ENCODE assay signal across 10 mouse cellular contexts in genomic region chr19:40404582-40404981, GRCm38 (mm10).
DNase-seq lines count a peak whose midpoint lies in the region; ATAC-seq and TF ChIP-seq lines count a peak whose summit lies in the region.
"Had no signal": no experiment of that assay in that cellular context is flagged by ENCODE, and none has a peak within 500 bp of the region (broad histone marks: within the 10 kb centered on the region; RNA-seq: fewer than 3 reads in every experiment).

No protein-coding gene starts in this region.

- WGBS in heart, embryonic 10.5 days: 75% methylated on average over 2 of the region's 2 CpGs
- 27% methylated on average over 2 of the region's 2 CpGs for WGBS in liver, embryonic 14.5 days (ENCODE audit: insufficient replicate concordance)
- WGBS in liver, embryonic 11.5 days: 54% methylated on average over 2 of the region's 2 CpGs

- peak overlapping the region; percentile 67; the same call in 1 of the 2 replicates for H3K27ac ChIP-seq in heart, embryonic 10.5 days
- H3K27ac ChIP-seq in liver, embryonic 14.5 days: no peak overlapping the region
- H3K27ac ChIP-seq in liver, embryonic 11.5 days (ENCODE audit: low read depth, low read length): no peak overlapping the region
- H3K27ac ChIP-seq: forebrain, embryonic 13.5 days; macrophage had no signal

- intact Hi-C loops in heart, postnatal 36 days (cut with DNase I): loop anchor here (2.0 kb wide), 1 partner anchor 14 kb away; no protein-coding TSS in a partner anchor

- peaks cover 8% of the 10 kb centered on the region for H3K36me3 ChIP-seq in heart, embryonic 10.5 days
- H3K36me3 ChIP-seq in liver, embryonic 14.5 days (replicated peaks; ENCODE audit: control insufficient read depth, insufficient read depth, low read depth): no peaks in the 10 kb centered on the region; the same call in 1 of the 2 replicates
- H3K36me3 ChIP-seq in liver, embryonic 11.5 days (ENCODE audit: control insufficient read depth, insufficient read depth, low read length): no peaks in the 10 kb centered on the region

- no peak overlapping the region for H3K9ac ChIP-seq in liver, embryonic 14.5 days (replicated peaks)
- H3K9ac ChIP-seq in liver, embryonic 11.5 days (ENCODE audit: low read depth, low read length): no peak overlapping the region
- H3K9ac ChIP-seq: forebrain, embryonic 13.5 days had no signal

- TF ChIP-seq EP300 in liver, embryonic 14.5 days (IDR thresholded peaks at IDR 0.05; ENCODE audit: low read depth): no peak

- no peak for DNase-seq in heart, embryonic 10.5 days (ENCODE audit: low spot score)
- no peak for DNase-seq in heart, postnatal 36 days
- no peak for DNase-seq in liver, embryonic 14.5 days (ENCODE audit: low read depth in 3 of 3, low spot score in 3 of 3)
- DNase-seq in liver, embryonic 11.5 days (ENCODE audit: low spot score): no peak
- peak; percentile 16 for DNase-seq in MEL-GATA-1-ER (ENCODE audit: extremely low read depth, low read depth)
- peak; percentile 55 for DNase-seq in lung, postnatal 36 days
- DNase-seq in urinary bladder, postnatal 36 days (ENCODE audit: low spot score in 2 of 2): no peak
- DNase-seq in left cerebral cortex, adult 11 months (ENCODE audit: low spot score): no peak

- H3K4me3 ChIP-seq in heart, embryonic 10.5 days: no peak overlapping the region
- H3K4me3 ChIP-seq in liver, embryonic 14.5 days (ENCODE audit: insufficient read depth in 1 of 2, low read depth in 2 of 2, low read length in 2 of 2): no peak overlapping the region
- H3K4me3 ChIP-seq in liver, embryonic 11.5 days (ENCODE audit: low read depth, low read length): no peak overlapping the region
- H3K4me3 ChIP-seq: forebrain, embryonic 13.5 days had no signal

- TF ChIP-seq CTCF in liver, embryonic 14.5 days (IDR thresholded peaks at IDR 0.05; ENCODE audit: low read depth): peak; percentile 38; the same call in 1 of the 2 replicates

- no peaks in the 10 kb centered on the region for H3K27me3 ChIP-seq in heart, embryonic 10.5 days (ENCODE audit: insufficient read depth, poor library complexity, severe bottlenecking)
- H3K27me3 ChIP-seq in liver, embryonic 14.5 days (ENCODE audit: control insufficient read depth, insufficient read depth, low read length): no peaks in the 10 kb centered on the region
- no peaks in the 10 kb centered on the region for H3K27me3 ChIP-seq in liver, embryonic 11.5 days (replicated peaks; ENCODE audit: control insufficient read depth, insufficient read depth, low read length)
- H3K27me3 ChIP-seq: forebrain, embryonic 13.5 days had no signal

- peaks cover 60% of the 10 kb centered on the region for H3K4me1 ChIP-seq in heart, embryonic 10.5 days
- peaks cover 0 to 14% of the 10 kb centered on the region in 2 experiments; a peak in 2 of 4 replicates for H3K4me1 ChIP-seq in liver, embryonic 14.5 days (replicated peaks; ENCODE audit: control insufficient read depth in 2 of 2, insufficient read depth in 2 of 2, low read length in 1 of 2)
- H3K4me1 ChIP-seq in liver, embryonic 11.5 days (replicated peaks; ENCODE audit: control insufficient read depth, insufficient read depth, low read length): peaks cover 7% of the 10 kb centered on the region

- no peak for ATAC-seq in liver, embryonic 14.5 days (ENCODE audit: insufficient read depth)
- ATAC-seq in liver, embryonic 11.5 days (replicated peaks; ENCODE audit: low FRiP score): no peak
- ATAC-seq: forebrain, embryonic 13.5 days had no signal

- no peak overlapping the region for H3K4me2 ChIP-seq in liver, embryonic 14.5 days (ENCODE audit: low read depth)
- no peak overlapping the region; the same call in 1 of the 2 replicates for H3K4me2 ChIP-seq in liver, embryonic 11.5 days
- H3K4me2 ChIP-seq: forebrain, embryonic 13.5 days had no signal

- H3K9me3 ChIP-seq in heart, embryonic 10.5 days: no peaks in the 10 kb centered on the region
- H3K9me3 ChIP-seq in liver, embryonic 14.5 days (ENCODE audit: control insufficient read depth, low read length): no peaks in the 10 kb centered on the region
- no peaks in the 10 kb centered on the region for H3K9me3 ChIP-seq in liver, embryonic 11.5 days (ENCODE audit: control insufficient read depth, low read length)
- H3K9me3 ChIP-seq: forebrain, embryonic 13.5 days had no signal

Comparison
In these comparisons a context has a peak if more than half of its experiments do, and no peak if none do; other contexts are left out.
1. DNase-seq: peak in MEL-GATA-1-ER (single experiment) and lung, postnatal 36 days (single experiment); none in heart, embryonic 10.5 days (single experiment), heart, postnatal 36 days (0 of 2), liver, embryonic 14.5 days (0 of 3), liver, embryonic 11.5 days (single experiment), urinary bladder, postnatal 36 days (0 of 2) and left cerebral cortex, adult 11 months (single experiment).